Mouse (Mus musculus) right cerebral cortex, postnatal 36 days (tissue): Measurements from ENCODE around the gene Mphosph9.
"Not testable (repeated sequence)": the region's sequence is repeated elsewhere in the genome, so short reads cannot be mapped to it uniquely, and the experiment has no call there.

Source experiments
- DNase-seq, 2 experiments: peaks; one replicate each; pipeline ENCODE4 v3.0.0; 2022; ENCODE audit warnings: low spot score in 2 of 2, mixed read lengths in 1 of 2

The Mphosph9 gene

GRCm38 (mm10) chr5:124327510-124328364 lies at the start of gene Mphosph9, which contains the start of gene 2810006K23Rik:
Mphosph9 (minus strand) TSS chr5:124327972.
2810006K23Rik (plus strand) TSS chr5:124328089.
- DNase-seq = peak; percentile 99

- no peak for DNase-seq
Observed at GRCm38 (mm10) chr5:124377149-124377548, 49.4 kb upstream of the Mphosph9 start.

GRCm38 (mm10) chr5:124376401-124376800 lies 48.6 kb upstream of the Mphosph9 start:
- no peak for DNase-seq

DNA sequence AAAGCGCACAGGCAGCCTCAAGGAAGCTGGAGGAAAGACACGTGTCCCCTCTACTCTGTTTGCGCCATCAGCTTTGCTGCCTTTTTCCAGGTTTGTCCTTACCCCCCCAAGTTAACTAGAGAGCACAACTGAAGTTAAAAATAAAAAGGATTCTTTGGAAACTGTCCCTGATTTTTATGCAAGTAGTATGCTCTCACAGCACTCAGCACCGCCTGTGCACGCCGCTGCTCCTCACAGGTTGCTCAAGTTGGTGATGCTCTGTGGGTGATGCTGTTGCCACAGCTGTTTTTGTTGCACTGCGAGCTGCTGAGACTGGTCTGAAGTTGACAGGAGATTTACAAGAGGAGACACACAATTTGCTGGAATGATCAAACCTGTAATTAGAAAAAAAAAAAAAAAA lies 46.5 kb upstream of the Mphosph9 start:
- DNase-seq = peak in 1 of 2 experiments; percentile 27

DNA sequence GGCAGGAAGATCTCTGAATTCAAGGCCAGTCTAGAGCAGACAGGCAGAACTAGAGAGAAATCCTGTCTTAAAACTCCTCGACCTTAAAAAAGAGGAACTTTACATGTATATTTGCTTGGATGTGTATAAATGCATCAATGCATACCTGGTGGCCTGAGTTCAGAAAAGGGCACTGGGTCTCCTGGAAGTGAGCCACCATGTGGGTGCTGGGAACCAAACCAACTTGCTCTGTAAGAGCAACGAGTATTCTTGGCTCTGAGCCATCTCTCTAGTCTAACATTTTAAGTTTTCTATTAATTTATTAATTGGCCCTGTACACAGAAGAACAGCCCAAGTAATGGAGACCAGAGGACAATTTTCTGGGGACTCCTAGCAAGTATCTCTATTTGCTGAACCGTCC lies 38.9 kb upstream of the Mphosph9 start:
- no peak for DNase-seq

GRCm38 (mm10) chr5:124365754-124366153 lies 38.0 kb upstream of the Mphosph9 start:
- DNase-seq = no peak

GRCm38 (mm10) chr5:124364173-124364918 lies 36.6 kb upstream of the Mphosph9 start:
- no peak for DNase-seq

- DNase-seq = not testable (repeated sequence)
Observed at GRCm38 (mm10) chr5:124362982-124363381, 35.2 kb upstream of the Mphosph9 start, which contains the start of gene Cdk2ap1. Cdk2ap1 (minus strand) TSS chr5:124363082.

- no peak for DNase-seq
Observed at GRCm38 (mm10) chr5:124359641-124360040, 31.9 kb upstream of the Mphosph9 start.

- DNase-seq = no peak
Observed at GRCm38 (mm10) chr5:124356695-124357094, 28.9 kb upstream of the Mphosph9 start.

DNA sequence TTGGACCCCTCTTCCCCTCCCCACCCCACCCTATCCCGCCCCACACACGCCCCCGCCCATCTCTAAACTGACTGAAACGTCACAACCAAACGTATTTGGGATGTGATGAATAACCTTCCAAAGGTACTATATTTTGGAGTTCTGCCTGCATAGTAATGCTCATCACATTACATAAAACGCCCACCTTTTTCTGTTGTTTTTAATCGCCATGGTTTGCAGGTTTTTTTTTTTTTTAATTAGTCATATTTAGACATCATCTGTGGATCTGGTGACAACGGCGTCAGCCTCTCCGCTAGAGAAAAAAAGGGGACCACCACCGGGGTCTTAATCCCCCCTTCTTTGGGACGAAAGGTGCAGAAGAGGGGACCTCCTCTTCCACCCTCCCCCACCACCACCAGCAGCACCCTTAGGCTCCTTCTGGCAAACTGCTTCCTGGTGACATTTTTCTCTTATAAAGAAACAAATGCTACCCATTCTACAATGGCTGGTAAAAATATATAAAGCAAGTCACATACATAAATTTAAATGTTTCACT lies 27.7 kb upstream of the Mphosph9 start:
- DNase-seq = no peak

- DNase-seq = no peak
Observed at GRCm38 (mm10) chr5:124354574-124355424, 27.0 kb upstream of the Mphosph9 start.

DNA sequence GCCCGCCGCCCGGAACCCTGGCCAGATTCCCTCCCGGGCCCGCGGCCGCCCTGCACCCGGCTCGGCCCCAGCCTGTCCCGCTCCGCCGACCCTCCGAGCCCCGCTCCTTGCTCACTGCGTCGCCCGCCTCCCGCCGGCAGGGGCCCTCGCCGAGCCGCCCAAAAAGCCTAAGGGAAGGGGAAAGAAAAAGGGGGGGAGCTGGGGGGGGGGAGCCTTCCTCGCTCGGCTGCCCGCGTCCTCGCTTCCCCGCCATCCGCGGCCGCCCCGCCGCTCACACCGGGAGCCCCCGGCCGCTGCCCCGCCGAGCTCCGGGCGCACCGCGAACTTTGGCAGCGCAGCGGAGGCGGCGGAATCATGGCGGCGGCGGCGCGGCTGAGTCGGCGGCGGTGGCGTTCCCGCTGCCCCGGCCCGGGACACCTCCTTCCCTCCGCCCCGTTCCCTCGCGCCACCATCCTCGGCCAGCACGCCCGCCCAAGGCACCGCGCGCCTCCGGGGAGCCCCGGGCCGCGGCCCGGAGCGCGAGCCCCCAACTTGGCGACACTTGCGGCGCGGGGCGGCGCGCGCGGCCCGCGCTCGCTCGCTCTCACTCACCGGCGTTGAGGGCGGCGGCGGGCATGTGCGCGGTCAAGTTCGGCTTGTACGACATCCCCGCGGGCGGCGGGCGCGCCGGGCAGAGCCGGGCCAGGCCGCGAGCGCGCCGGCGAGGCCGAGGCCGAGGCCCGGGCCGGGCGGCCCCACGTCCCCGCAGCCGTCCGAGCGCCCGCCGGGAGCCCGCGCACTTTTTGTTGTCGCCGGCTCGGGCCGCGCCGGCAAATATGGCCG lies 26.2 kb upstream of the Mphosph9 start:
- no peak for DNase-seq

GRCm38 (mm10) chr5:124353011-124353725 lies 25.4 kb upstream of the Mphosph9 start:
- DNase-seq = no peak

DNA sequence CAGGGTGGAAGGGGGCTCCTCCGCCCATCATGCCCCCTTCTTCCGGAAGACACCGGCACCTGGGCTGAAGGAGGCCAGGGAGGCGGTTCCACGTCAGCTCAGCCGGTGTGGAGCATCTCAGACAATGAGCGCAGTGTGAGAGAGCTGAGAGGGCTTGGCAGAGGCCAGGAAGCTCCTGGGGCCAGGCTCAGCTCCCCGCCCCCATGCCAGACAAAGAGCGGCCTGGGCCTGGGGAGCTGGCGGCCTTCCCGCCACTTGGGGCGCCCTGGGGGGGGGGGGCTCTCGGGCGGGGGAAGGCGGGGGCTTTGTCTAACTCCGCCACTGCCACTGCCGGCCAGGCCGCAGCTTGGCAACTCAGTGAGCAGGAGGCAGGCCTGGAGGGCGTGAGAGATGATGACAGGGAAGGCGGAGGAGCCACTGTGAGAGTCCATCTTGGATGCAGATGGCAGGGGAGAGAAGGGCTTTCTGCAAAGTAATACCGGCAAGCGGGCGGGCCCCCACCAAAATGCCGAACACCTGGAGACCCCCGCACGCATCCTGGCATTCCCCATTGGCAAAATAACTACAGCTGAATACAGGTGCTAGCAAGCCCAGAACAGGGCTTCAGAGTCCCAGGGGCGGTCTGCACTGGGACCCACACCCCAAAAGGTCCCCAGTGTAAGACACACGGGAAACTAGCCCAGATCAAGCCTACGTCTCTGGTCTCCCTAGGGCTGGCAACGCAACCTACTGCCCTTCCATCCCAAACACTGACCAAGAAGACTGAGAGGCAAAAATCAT lies 24.6 kb upstream of the Mphosph9 start:
- peak; percentile 67 to 76 for DNase-seq

DNA sequence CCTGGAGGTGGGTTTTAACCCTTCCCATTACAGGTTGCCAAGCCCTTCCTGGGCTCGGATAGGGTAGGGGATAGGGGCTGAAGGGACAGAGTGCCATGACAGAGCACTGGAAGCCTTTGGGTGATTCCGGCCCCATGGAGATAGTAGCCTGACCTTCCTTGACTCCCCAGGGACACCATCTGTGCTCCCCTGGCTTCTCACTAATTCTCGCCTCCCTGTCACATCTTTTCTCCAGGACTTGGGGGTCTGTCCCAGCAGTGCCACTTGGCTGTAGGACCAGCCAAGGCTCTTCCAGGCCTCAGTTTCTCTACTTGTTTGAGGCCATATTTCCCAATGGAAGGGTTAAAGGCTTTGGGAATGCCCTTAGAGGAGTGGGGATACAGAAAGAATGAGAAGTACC lies 23.8 kb upstream of the Mphosph9 start:
- DNase-seq = no peak

GRCm38 (mm10) chr5:124351111-124351560 lies 23.4 kb upstream of the Mphosph9 start:
- peak; percentile 65 to 75 for DNase-seq

DNA sequence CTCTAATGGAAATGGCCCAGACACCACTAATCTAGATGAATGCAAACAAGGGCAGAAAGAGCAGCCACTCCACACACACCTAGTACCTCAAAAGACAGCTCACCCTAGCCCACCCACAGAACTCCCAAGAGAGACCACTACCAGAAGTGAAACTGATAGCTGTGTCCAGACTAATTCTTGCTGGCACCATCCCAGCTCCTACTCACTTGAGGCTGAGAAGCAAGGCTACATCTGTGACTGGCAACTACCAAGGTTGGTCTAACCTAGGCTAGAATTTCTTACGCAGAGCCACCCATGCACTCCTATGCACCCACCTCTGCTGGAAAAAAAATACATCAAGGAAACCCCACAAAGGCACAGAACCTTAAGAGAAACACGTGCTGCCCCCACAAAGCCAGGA lies 22.6 kb upstream of the Mphosph9 start:
- DNase-seq = no peak

- DNase-seq = no peak
Observed at GRCm38 (mm10) chr5:124349196-124349595, 21.4 kb upstream of the Mphosph9 start.
